Mouse (Mus musculus) midbrain, postnatal 0 days (tissue): ENCODE results near the gene Hspb8. TPM values are rescaled to one million over a fixed set of nuclear protein-coding genes. Genes with fewer than 3 reads are reported as not detected.

Experiments used
- ATAC-seq: fragments of 200-750 bp; cut with Nextera tagmentation; 2 replicates; pipeline ENCODE4 v1.8.0; 2017; ENCODE audit warnings: moderate number of reproducible peaks, mild to moderate bottlenecking, moderate TSS enrichment, moderate library complexity; ENCODE audit not compliant: low FRiP score
- DNase-seq: peaks from one replicate; pipeline ENCODE4 v3.0.0-alpha.2; 2015; ENCODE audit warnings: low spot score
- H3K27ac ChIP-seq: fragments of 300-500 bp; sonication (generic); 2 replicates; pipeline ENCODE4 v1.5.1; 2014; ENCODE audit warnings: low read depth, mild to moderate bottlenecking, low read length, mixed read lengths
- H3K27me3 ChIP-seq: fragments of 300-500 bp; sonication (generic); 2 replicates; pipeline ENCODE4 v1.6.1; 2014; ENCODE audit warnings: low read length, control low read depth, mixed read lengths; ENCODE audit not compliant: insufficient read depth
- H3K36me3 ChIP-seq: fragments of 300-500 bp; sonication (generic); 2 replicates; pipeline ENCODE4 v1.6.1; 2014; ENCODE audit warnings: low read length, control low read depth, mixed read lengths; ENCODE audit not compliant: insufficient read depth
- H3K4me1 ChIP-seq: fragments of 300-500 bp; sonication (generic); 2 replicates; pipeline ENCODE4 v1.6.1; 2014; ENCODE audit warnings: mild to moderate bottlenecking, control low read depth, antibody characterized with exemption, low read length, mixed read lengths; ENCODE audit not compliant: insufficient read depth
- H3K4me2 ChIP-seq: fragments of 300-500 bp; sonication (generic); 2 replicates; pipeline ENCODE4 v1.6.1; 2014; ENCODE audit warnings: low read depth, mild to moderate bottlenecking, low read length, mixed read lengths; ENCODE audit not compliant: poor library complexity, severe bottlenecking
- H3K4me3 ChIP-seq: fragments of 300-500 bp; sonication (generic); 2 replicates; pipeline ENCODE4 v1.5.1; 2014; ENCODE audit warnings: low read depth, mild to moderate bottlenecking, low read length, moderate library complexity
- H3K9ac ChIP-seq: fragments of 300-500 bp; sonication (generic); replicated peaks from 2 replicates; pipeline ENCODE4 v1.6.1; 2014; ENCODE audit warnings: mild to moderate bottlenecking, low read length, moderate library complexity, mixed read lengths; ENCODE audit not compliant: poor library complexity, severe bottlenecking
- H3K9me3 ChIP-seq: fragments of 300-500 bp; sonication (generic); 2 replicates; pipeline ENCODE4 v1.6.1; 2016; ENCODE audit warnings: low read length, control low read depth
- CTCF ChIP-seq: IDR thresholded peaks from 2 replicates; pipeline ENCODE4 v1.5.1; 2016; ENCODE audit warnings: antibody characterized with exemption, mild to moderate bottlenecking
- WGBS: fragments of 180-500 bp; shearing (Covaris S2); extraction: QIAGEN DNeasy Blood & Tissue Kit; methylation state at CpG from one replicate; pipeline ENCODE4 v1.1.7; 2014; 5-methylcytosine and 5-hydroxymethylcytosine counted together
- polyA plus RNA-seq: library from polyadenylated mRNA; unstranded; fragments of >200 nt; fragmentation: Nextera tagmentation; extraction: Ambion mirVana; gene quantifications from 2 replicates; pipeline ENCODE4 v1.2.1, GENCODE M21; 2015
- total RNA-seq: library from RNA; depleted of rRNA; stranded (reverse); fragments of >200 nt; gene quantifications from 2 replicates; pipeline ENCODE4 v1.2.3, GENCODE M21; 2014

Gene Hspb8
- total and polyA plus RNA-seq, 2 experiments from 2014 or later, result 7.5 to 19.8 TPM

DNA sequence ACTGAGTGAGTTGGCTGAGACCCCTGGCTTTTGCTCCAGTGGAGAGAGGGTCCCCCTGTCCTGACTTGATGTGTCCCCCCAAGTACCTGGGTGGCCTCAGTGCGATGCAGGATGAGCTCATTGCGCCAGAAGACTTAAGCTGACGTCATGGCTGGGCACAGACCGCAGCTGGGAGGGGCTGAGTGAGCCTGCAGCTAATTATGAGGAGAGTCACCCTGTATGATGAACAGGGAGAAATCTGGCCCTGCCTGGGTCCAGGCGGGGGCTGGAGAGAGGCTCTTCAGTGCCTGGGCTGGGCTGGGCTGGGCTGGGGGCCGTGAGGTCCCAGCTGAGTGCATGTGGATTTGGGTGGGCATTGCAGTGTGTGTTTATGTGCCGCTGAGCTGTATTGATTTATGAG, 2.6 kb upstream of the Hspb8 start:
- Histone ChIP-seq H3K9ac (no peak overlapping the region), H3K9me3 (no peaks in the 10 kb centered on the region), H3K27ac (no peak overlapping the region), H3K4me1 (no peaks in the 10 kb centered on the region), H3K27me3 (peaks cover 2% of the 10 kb centered on the region; the same call in 1 of the 2 replicates), H3K36me3 (no peaks in the 10 kb centered on the region), H3K4me3 (no peak overlapping the region), H3K4me2 (no peak overlapping the region)
- WGBS, result 68% methylated on average over 7 of the region's 7 CpGs
- ATAC-seq, result 0 out of 2 replicates have a peak, but pooled peaks have one; percentile 13
- TF ChIP-seq CTCF, result no peak
- no peak for DNase-seq

DNA sequence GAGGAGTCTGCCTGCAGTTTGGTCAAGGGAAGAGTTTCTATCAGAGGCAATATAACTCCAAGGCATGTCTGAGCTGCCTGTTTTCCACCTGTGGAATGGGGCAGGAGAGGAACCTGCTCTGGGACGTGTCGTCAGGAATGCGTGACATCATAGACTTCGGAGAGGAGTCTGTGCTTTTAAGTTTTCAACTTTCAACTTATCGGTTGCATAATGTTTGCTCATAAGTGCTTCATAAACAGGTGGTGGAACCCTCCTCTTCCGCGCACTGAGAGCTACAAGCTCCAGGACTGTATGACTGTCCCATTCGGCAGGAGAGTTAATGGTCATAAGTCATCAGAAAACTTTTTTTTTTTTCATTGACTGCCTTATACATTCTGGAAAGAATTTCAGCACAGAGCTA, 1.1 kb upstream of the Hspb8 start:
- 87% methylated on average over 8 of the region's 8 CpGs for WGBS
- no peak for ATAC-seq
- H3K36me3 ChIP-seq, result no peaks in the 10 kb centered on the region
- no peak overlapping the region for H3K9ac ChIP-seq
- H3K4me1 ChIP-seq, result no peaks in the 10 kb centered on the region
- peaks cover 2% of the 10 kb centered on the region; the same call in 1 of the 2 replicates for H3K27me3 ChIP-seq
- TF ChIP-seq CTCF, result no peak
- no peaks in the 10 kb centered on the region for H3K9me3 ChIP-seq
- no peak overlapping the region for H3K27ac ChIP-seq
- no peak overlapping the region for H3K4me2 ChIP-seq
- DNase-seq, result no peak
- no peak overlapping the region for H3K4me3 ChIP-seq

- peaks cover 2% of the 10 kb centered on the region; the same call in 1 of the 2 replicates for H3K27me3 ChIP-seq
- no peak for ATAC-seq
- H3K9me3 ChIP-seq, result no peaks in the 10 kb centered on the region
- no peak overlapping the region for H3K9ac ChIP-seq
- no peaks in the 10 kb centered on the region for H3K4me1 ChIP-seq
- H3K4me2 ChIP-seq, result peak overlapping the region; percentile 38
- peak overlapping the region; percentile 4; the same call in 1 of the 2 replicates for H3K4me3 ChIP-seq
- WGBS, result 53% methylated on average over 22 of the region's 22 CpGs
- H3K36me3 ChIP-seq, result no peaks in the 10 kb centered on the region
- no peak for TF ChIP-seq CTCF
- DNase-seq, result no peak
- H3K27ac ChIP-seq, result no peak overlapping the region
Observed at GRCm38 (mm10) chr5:116421791-116422481, 728 bp downstream of the Hspb8 start.

- no peaks in the 10 kb centered on the region for H3K4me1 ChIP-seq
- no peak overlapping the region for H3K27ac ChIP-seq
- 17% methylated on average over 6 of the region's 6 CpGs for WGBS
- no peaks in the 10 kb centered on the region for H3K9me3 ChIP-seq
- no peak overlapping the region for H3K9ac ChIP-seq
- no peak for TF ChIP-seq CTCF
- no peak overlapping the region for H3K4me3 ChIP-seq
- peak; percentile 66 for DNase-seq
- no peak for ATAC-seq
- peaks cover 2% of the 10 kb centered on the region; the same call in 1 of the 2 replicates for H3K27me3 ChIP-seq
- H3K4me2 ChIP-seq, result peak overlapping the region; percentile 15; the same call in 1 of the 2 replicates
- no peaks in the 10 kb centered on the region for H3K36me3 ChIP-seq
Observed at GRCm38 (mm10) chr5:116420759-116421225, 1.9 kb downstream of the Hspb8 start.

- H3K27ac ChIP-seq, result no peak overlapping the region
- H3K4me3 ChIP-seq, result no peak overlapping the region
- no peak for TF ChIP-seq CTCF
- no peaks in the 10 kb centered on the region for H3K9me3 ChIP-seq
- H3K4me2 ChIP-seq, result peak overlapping the region; percentile 15; the same call in 1 of the 2 replicates
- WGBS, result 100% methylated on average over 1 of the region's 1 CpGs
- no peaks in the 10 kb centered on the region for H3K36me3 ChIP-seq
- DNase-seq, result no peak
- no peaks in the 10 kb centered on the region for H3K4me1 ChIP-seq
- ATAC-seq, result no peak
- H3K27me3 ChIP-seq, result peaks cover 2% of the 10 kb centered on the region; the same call in 1 of the 2 replicates
- H3K9ac ChIP-seq, result no peak overlapping the region
Observed at GRCm38 (mm10) chr5:116420213-116420612, 2.5 kb downstream of the Hspb8 start.

DNA sequence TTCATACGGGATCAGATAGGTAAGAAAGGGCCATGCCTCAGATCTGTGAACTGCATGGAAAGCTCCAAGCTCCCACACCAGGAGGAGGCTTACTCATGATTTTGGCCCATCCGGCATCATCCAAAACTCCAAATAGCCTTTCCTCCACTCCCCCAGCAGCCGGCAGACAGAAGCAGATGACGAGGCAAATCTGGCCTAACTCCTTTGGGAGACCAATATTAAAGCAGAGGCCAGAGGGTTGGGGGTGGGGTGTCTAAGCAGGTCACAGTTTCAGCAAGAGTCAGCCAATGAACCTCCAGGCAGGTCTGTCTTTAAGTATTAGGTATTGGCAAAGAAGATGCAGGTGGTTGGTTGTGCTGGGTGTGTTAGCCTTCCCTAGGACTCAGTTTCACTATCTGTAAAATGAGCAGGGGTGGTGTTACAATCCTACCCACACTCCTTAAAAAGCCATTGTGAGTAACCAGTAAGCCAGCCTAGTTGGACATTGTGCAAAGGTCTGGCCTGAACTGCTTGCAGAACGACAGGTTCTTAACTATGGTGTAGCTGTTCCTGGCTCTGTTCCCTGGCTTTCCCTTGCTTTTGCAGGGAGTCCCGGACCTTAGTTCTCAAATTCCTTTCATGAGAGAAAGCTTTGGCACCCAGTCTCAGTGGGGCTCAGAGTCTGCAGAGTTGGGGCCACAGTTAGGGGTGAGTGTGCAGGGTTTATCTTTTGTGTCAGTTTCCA, 3.2 kb downstream of the Hspb8 start:
- no peak for TF ChIP-seq CTCF
- ATAC-seq, result no peak
- Histone ChIP-seq H3K4me3 (no peak overlapping the region), H3K4me2 (no peak overlapping the region), H3K36me3 (no peaks in the 10 kb centered on the region), H3K4me1 (no peaks in the 10 kb centered on the region), H3K27ac (no peak overlapping the region), H3K9me3 (no peaks in the 10 kb centered on the region), H3K9ac (no peak overlapping the region), H3K27me3 (peaks cover 2% of the 10 kb centered on the region; the same call in 1 of the 2 replicates)
- WGBS, result 44% methylated on average over 6 of the region's 6 CpGs
- DNase-seq, result no peak
